Mouse (Mus musculus) limb, embryonic 11.5 days (tissue): ENCODE measurements around the gene Supt5. TPM values are rescaled to one million over a fixed set of nuclear protein-coding genes. Genes with fewer than 3 reads are reported as not detected.

Source experiments
- ATAC-seq: fragments of 200-750 bp; cut with Nextera tagmentation; 2 replicates; pipeline ENCODE4 v1.8.0; 2017; ENCODE audit warnings: low read depth; ENCODE audit not compliant: insufficient number of reproducible peaks, low FRiP score, low TSS enrichment
- DNase-seq: peaks from one replicate; pipeline ENCODE4 v3.0.0-alpha.2; 2015; ENCODE audit warnings: low spot score
- H3K27ac ChIP-seq: fragments of 300-500 bp; sonication (generic); replicated peaks from 2 replicates; pipeline ENCODE4 v1.5.1; 2014; ENCODE audit warnings: low read depth, mild to moderate bottlenecking, low read length
- H3K27me3 ChIP-seq: fragments of 300-500 bp; sonication (generic); 2 replicates; pipeline ENCODE4 v1.6.1; 2014; ENCODE audit warnings: mild to moderate bottlenecking, low read length, mixed read lengths; ENCODE audit not compliant: control insufficient read depth, insufficient read depth
- H3K36me3 ChIP-seq: fragments of 300-500 bp; sonication (generic); 2 replicates; pipeline ENCODE4 v1.6.1; 2014; ENCODE audit warnings: mild to moderate bottlenecking, low read length, moderate library complexity, mixed read lengths; ENCODE audit not compliant: control insufficient read depth, insufficient read depth
- H3K4me1 ChIP-seq: fragments of 300-500 bp; sonication (generic); 2 replicates; pipeline ENCODE4 v1.6.1; 2014; ENCODE audit warnings: low read length, mixed read lengths; ENCODE audit not compliant: control insufficient read depth, insufficient read depth
- H3K4me2 ChIP-seq: fragments of 300-500 bp; sonication (generic); 2 replicates; pipeline ENCODE4 v1.6.1; 2014; ENCODE audit warnings: low read depth, mild to moderate bottlenecking, moderate library complexity; ENCODE audit not compliant: severe bottlenecking
- H3K4me3 ChIP-seq: fragments of 300-500 bp; sonication (generic); 2 replicates; pipeline ENCODE4 v1.5.1; 2014; ENCODE audit warnings: low read depth, low read length
- H3K9ac ChIP-seq: fragments of 300-500 bp; sonication (generic); 2 replicates; pipeline ENCODE4 v1.6.1; 2014; ENCODE audit warnings: mild to moderate bottlenecking, low read length
- H3K9me3 ChIP-seq: fragments of 300-500 bp; sonication (generic); 2 replicates; pipeline ENCODE4 v1.6.1; 2016; ENCODE audit warnings: low read length; ENCODE audit not compliant: control insufficient read depth
- WGBS: fragments of 180-500 bp; shearing (Covaris S2); extraction: QIAGEN DNeasy Blood & Tissue Kit; methylation state at CpG from one replicate; pipeline ENCODE4 v1.1.7; 2014; 5-methylcytosine and 5-hydroxymethylcytosine counted together
- polyA plus RNA-seq: library from polyadenylated mRNA; unstranded; fragments of >200 nt; fragmentation: Nextera tagmentation; extraction: Ambion mirVana; gene quantifications from 2 replicates; pipeline ENCODE4 v1.2.1, GENCODE M21; 2014

Supt5 gene
- polyA plus RNA-seq, 1 experiment from 2014 or later = 89.0 TPM

DNA sequence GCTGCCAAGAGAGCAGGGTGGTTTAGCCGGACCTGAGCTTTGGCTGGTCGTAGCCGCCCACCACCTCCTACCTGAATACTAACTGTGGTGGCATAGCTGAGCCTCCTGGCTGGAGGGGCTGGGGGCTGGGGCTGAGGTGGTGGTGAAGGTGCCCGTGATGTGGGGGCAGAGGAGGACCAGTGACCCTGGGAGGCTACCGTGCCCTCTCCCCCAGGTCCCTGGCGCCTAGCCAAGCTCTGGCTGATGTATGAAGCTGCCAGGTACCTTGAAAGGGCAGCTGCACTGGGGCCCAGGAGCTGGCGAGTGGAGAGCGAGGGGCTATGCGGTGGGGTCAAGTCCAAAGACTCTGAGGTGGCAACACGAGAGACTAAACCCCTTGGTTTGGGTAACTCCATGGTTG lies 21.3 kb upstream of the Supt5 start:
- no peaks in the 10 kb centered on the region for H3K9me3 ChIP-seq
- DNase-seq (no peak), ATAC-seq (no peak)
- 90% methylated on average over 10 of the region's 10 CpGs for WGBS
- H3K4me2 ChIP-seq = no peak overlapping the region
- no peak overlapping the region for H3K9ac ChIP-seq
- no peak overlapping the region for H3K4me3 ChIP-seq
- H3K27ac ChIP-seq = no peak overlapping the region
- H3K4me1 ChIP-seq = peaks cover 9% of the 10 kb centered on the region
- H3K36me3 ChIP-seq = peaks cover 41% of the 10 kb centered on the region
- H3K27me3 ChIP-seq = no peaks in the 10 kb centered on the region

DNA sequence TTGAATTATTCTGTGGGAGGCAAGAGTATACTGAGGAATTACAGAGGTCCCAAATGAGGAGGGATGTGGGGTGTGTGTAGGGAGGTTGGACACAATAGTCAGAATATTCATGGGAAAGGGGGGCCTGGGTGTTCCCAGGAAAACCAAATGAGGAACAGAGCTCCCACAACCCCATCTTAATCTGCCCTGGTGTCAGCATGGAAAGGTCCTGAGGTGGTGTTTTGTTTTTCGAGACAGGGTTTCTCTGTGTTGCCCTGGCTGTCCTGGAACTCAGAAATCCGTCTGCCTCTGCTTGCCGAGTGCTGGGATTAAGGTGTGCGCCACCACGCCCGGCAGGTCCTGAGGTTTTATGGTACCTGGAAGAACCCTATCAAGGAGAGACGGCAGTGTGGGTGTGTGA lies 19.9 kb upstream of the Supt5 start:
- H3K9ac ChIP-seq = no peak overlapping the region
- ATAC-seq = no peak

GRCm38 (mm10) chr7:28357984-28358383 lies 19.4 kb upstream of the Supt5 start:
- Histone ChIP-seq H3K4me1 (peaks cover 9% of the 10 kb centered on the region), H3K9ac (no peak overlapping the region), H3K9me3 (no peaks in the 10 kb centered on the region), H3K27ac (no peak overlapping the region; the same call in 1 of the 2 replicates), H3K4me3 (no peak overlapping the region), H3K36me3 (peaks cover 43% of the 10 kb centered on the region), H3K27me3 (no peaks in the 10 kb centered on the region), H3K4me2 (no peak overlapping the region)
- ATAC-seq (no peak), DNase-seq (no peak)
- 9% methylated on average over 5 of the region's 5 CpGs for WGBS

More for the DNA sequence above, 19.9 kb upstream of the Supt5 start:
- Histone ChIP-seq H3K36me3 (peaks cover 43% of the 10 kb centered on the region), H3K4me2 (no peak overlapping the region), H3K27ac (no peak overlapping the region), H3K27me3 (no peaks in the 10 kb centered on the region), H3K9me3 (no peaks in the 10 kb centered on the region), H3K4me3 (no peak overlapping the region), H3K4me1 (peaks cover 9% of the 10 kb centered on the region)
- DNase-seq = no peak
- WGBS = 65% methylated on average over 7 of the region's 7 CpGs

- ATAC-seq (peak; percentile 53; the same call in 1 of the 2 replicates), DNase-seq (peak; percentile 75)
- Histone ChIP-seq H3K27ac (peak overlapping the region; percentile 84), H3K4me2 (no peak overlapping the region), H3K4me3 (no peak overlapping the region), H3K9me3 (no peaks in the 10 kb centered on the region), H3K4me1 (peaks cover 9% of the 10 kb centered on the region), H3K36me3 (peaks cover 37% of the 10 kb centered on the region), H3K27me3 (no peaks in the 10 kb centered on the region), H3K9ac (peak overlapping the region; percentile 28; the same call in 1 of the 2 replicates)
- WGBS = 0% methylated on average over 5 of the region's 5 CpGs
Observed at GRCm38 (mm10) chr7:28356981-28357380, 18.4 kb upstream of the Supt5 start.

- no peak overlapping the region for H3K4me2 ChIP-seq
- H3K36me3 ChIP-seq = peaks cover 26% of the 10 kb centered on the region
- ATAC-seq (no peak), DNase-seq (no peak)
- no peak overlapping the region for H3K4me3 ChIP-seq
- no peak overlapping the region for H3K9ac ChIP-seq
- no peaks in the 10 kb centered on the region for H3K27me3 ChIP-seq
- H3K4me1 ChIP-seq = peaks cover 14% of the 10 kb centered on the region
- 88% methylated on average over 3 of the region's 3 CpGs for WGBS
- no peaks in the 10 kb centered on the region for H3K9me3 ChIP-seq
- no peak overlapping the region for H3K27ac ChIP-seq
Observed at GRCm38 (mm10) chr7:28355221-28355620, 16.7 kb upstream of the Supt5 start.

GRCm38 (mm10) chr7:28354596-28354995 lies 16.1 kb upstream of the Supt5 start:
- Histone ChIP-seq H3K27ac (no peak overlapping the region), H3K27me3 (no peaks in the 10 kb centered on the region), H3K4me3 (no peak overlapping the region), H3K36me3 (peaks cover 20% of the 10 kb centered on the region), H3K9me3 (no peaks in the 10 kb centered on the region), H3K4me1 (peaks cover 19% of the 10 kb centered on the region), H3K4me2 (no peak overlapping the region), H3K9ac (no peak overlapping the region)
- 89% methylated on average over 3 of the region's 3 CpGs for WGBS
- ATAC-seq = no peak
- DNase-seq = no peak

DNA sequence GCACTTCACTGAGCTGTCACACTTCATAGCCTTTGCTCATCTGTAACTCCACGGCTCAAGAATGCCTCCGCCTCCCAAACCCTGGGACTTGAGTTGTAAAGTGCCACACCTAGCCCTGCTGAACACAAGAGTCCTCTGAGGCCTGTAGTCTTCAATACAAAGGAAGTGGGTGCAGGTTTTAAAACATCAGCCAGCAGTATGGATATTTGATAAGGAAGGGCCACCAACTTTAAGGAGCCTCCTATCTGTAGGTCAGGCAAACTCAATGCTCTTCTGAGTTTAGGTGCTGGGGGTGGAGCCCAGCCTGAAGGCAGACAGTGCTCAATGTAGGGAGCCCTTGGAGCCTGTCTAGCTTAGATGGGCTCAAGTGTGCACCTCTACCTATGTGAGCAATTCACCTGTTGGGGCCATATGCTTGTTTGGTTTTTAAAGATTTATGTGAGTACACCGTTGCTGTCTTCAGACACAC lies 15.6 kb upstream of the Supt5 start:
- DNase-seq = no peak
- no peaks in the 10 kb centered on the region for H3K9me3 ChIP-seq
- no peak overlapping the region for H3K4me2 ChIP-seq
- H3K9ac ChIP-seq = no peak overlapping the region
- H3K4me3 ChIP-seq = no peak overlapping the region
- no peaks in the 10 kb centered on the region for H3K27me3 ChIP-seq
- peaks cover 17% of the 10 kb centered on the region for H3K36me3 ChIP-seq
- H3K27ac ChIP-seq = no peak overlapping the region
- peaks cover 20% of the 10 kb centered on the region for H3K4me1 ChIP-seq
- no peak for ATAC-seq
- WGBS = 86% methylated on average over 3 of the region's 3 CpGs

DNA sequence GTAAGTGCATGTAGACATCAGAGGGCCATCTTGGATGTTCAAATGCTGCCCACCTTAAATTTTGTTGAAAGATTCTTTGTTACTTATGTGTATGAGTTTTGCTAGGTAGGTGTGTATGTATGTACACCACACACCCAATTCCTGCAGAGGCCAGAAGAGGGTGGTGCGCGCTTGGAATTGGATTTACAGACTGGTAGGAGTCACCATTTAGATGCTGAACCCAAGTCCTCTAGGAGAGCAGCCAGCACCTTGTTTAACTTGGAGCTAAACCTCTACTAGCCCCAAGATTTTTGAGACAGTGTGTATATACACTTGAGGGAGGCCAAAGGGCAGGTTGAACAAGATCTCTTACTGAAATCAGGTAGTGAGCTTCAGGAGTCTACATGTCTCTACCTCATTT lies 14.7 kb upstream of the Supt5 start:
- no peak overlapping the region for H3K4me2 ChIP-seq
- DNase-seq = no peak
- 95% methylated on average over 2 of the region's 2 CpGs for WGBS
- H3K4me3 ChIP-seq = no peak overlapping the region
- H3K27ac ChIP-seq = no peak overlapping the region
- H3K9me3 ChIP-seq = no peaks in the 10 kb centered on the region
- H3K4me1 ChIP-seq = peaks cover 20% of the 10 kb centered on the region
- H3K9ac ChIP-seq = no peak overlapping the region
- H3K36me3 ChIP-seq = peaks cover 15% of the 10 kb centered on the region
- no peak for ATAC-seq
- H3K27me3 ChIP-seq = no peaks in the 10 kb centered on the region

DNA sequence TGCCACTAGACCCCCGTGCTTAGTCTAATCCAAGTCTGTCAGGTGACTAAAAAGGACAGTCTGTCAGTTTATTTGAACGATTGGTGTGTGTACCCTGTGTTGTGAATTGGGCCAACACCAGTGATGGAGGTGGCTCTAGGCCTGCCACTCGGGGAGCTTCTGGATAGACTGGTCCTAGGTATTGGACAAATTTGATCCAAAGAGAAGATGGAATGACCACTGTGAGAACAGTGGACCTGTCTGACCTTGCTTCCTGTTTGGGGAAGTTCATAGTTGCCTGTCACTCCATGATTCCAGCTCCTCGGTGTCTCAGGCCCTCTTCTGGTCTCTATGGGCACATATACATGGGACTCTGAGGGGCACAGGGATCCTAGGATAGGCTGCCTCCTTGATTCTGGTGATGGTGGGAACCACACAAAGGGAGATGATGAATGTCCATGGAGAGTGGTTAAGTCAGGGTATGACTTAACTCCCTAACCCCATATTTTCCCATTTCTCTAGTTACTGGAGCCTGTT lies 13.2 kb upstream of the Supt5 start:
- 39% methylated on average over 4 of the region's 4 CpGs for WGBS
- ATAC-seq = no peak
- no peak overlapping the region for H3K27ac ChIP-seq

More for the DNA sequence above, 13.2 kb upstream of the Supt5 start:
- Histone ChIP-seq H3K9me3 (no peaks in the 10 kb centered on the region), H3K4me2 (peak overlapping the region; percentile 86), H3K36me3 (peaks cover 15% of the 10 kb centered on the region), H3K4me3 (peak overlapping the region; percentile 91), H3K9ac (peak overlapping the region; percentile 96), H3K27me3 (no peaks in the 10 kb centered on the region), H3K4me1 (peaks cover 11% of the 10 kb centered on the region)
- no peak for DNase-seq
